In genomic region chr11:114536616-114537493, GRCm38 (mm10) we compare ENCODE assay signal across 13 mouse cellular contexts.
A peak's percentile ranks its signal among the peaks of the same experiment; 100 is the strongest.
DNase-seq lines count a peak whose midpoint lies in the region; ATAC-seq and TF ChIP-seq lines count a peak whose summit lies in the region.
"Had no signal": no experiment of that assay in that cellular context is flagged by ENCODE, and none has a peak within 500 bp of the region (broad histone marks: within the 10 kb centered on the region; RNA-seq: fewer than 3 reads in every experiment).

No protein-coding gene starts in this region.

- H3K9ac ChIP-seq in forebrain, embryonic 11.5 days (ENCODE audit: low read length), result no peak overlapping the region; the same call in 1 of the 2 replicates
- no peak overlapping the region for H3K9ac ChIP-seq in hindbrain, postnatal 0 days (replicated peaks; ENCODE audit: low read length)
- no peak overlapping the region for H3K9ac ChIP-seq in neural tube, embryonic 13.5 days
- H3K9ac ChIP-seq in intestine, postnatal 0 days (ENCODE audit: low read depth, low read length), result no peak overlapping the region
- H3K9ac ChIP-seq: limb, embryonic 15.5 days had no signal

- intact Hi-C loops in left cerebral cortex, postnatal 10 days (cut with DNase I), result no loop called here
- intact Hi-C loops in left cerebral cortex, adult 2 months (cut with DNase I), result no loop called here

- peaks cover 9% of the 10 kb centered on the region; the same call in 1 of the 2 replicates for H3K4me1 ChIP-seq in forebrain, embryonic 11.5 days (replicated peaks; ENCODE audit: control insufficient read depth, insufficient read depth, low read length)
- peaks cover 16% of the 10 kb centered on the region; the same call in 1 of the 2 replicates for H3K4me1 ChIP-seq in hindbrain, postnatal 0 days (ENCODE audit: insufficient read depth, low read length)
- H3K4me1 ChIP-seq in neural tube, embryonic 13.5 days (replicated peaks), result peaks cover 29% of the 10 kb centered on the region
- no peaks in the 10 kb centered on the region for H3K4me1 ChIP-seq in intestine, postnatal 0 days (replicated peaks; ENCODE audit: control insufficient read depth, insufficient read depth, low read length)

- H3K4me2 ChIP-seq in forebrain, embryonic 11.5 days (ENCODE audit: low read depth, low read length, severe bottlenecking), result 0 out of 2 replicates have a peak overlapping the region, but pooled peaks have one; percentile 5
- 0 out of 2 replicates have a peak overlapping the region, but pooled peaks have one; percentile 27 for H3K4me2 ChIP-seq in hindbrain, postnatal 0 days (ENCODE audit: low read depth, low read length)
- H3K4me2 ChIP-seq in neural tube, embryonic 13.5 days, result no peak overlapping the region
- H3K4me2 ChIP-seq in intestine, postnatal 0 days (replicated peaks; ENCODE audit: low read depth), result no peak overlapping the region
- H3K4me2 ChIP-seq: limb, embryonic 15.5 days had no signal

- WGBS in forebrain, embryonic 11.5 days, result 20% methylated on average over 13 of the region's 13 CpGs
- WGBS in hindbrain, postnatal 0 days, result 10% methylated on average over 13 of the region's 13 CpGs
- WGBS in neural tube, embryonic 13.5 days, result 14% methylated on average over 13 of the region's 13 CpGs
- 23% methylated on average over 13 of the region's 13 CpGs for WGBS in intestine, postnatal 0 days

- H3K27me3 ChIP-seq in forebrain, embryonic 11.5 days (ENCODE audit: control insufficient read depth, insufficient read depth, low read length), result no peaks in the 10 kb centered on the region
- no peaks in the 10 kb centered on the region for H3K27me3 ChIP-seq in hindbrain, postnatal 0 days (ENCODE audit: insufficient read depth, low read length)
- H3K27me3 ChIP-seq in neural tube, embryonic 13.5 days, result no peaks in the 10 kb centered on the region
- no peaks in the 10 kb centered on the region for H3K27me3 ChIP-seq in intestine, postnatal 0 days (replicated peaks; ENCODE audit: control insufficient read depth, insufficient read depth, low read length)
- H3K27me3 ChIP-seq: limb, embryonic 15.5 days had no signal

- no peak for TF ChIP-seq CTCF in left cerebral cortex, adult 2 months (IDR thresholded peaks at IDR 0.05)
- TF ChIP-seq CTCF in hindbrain, postnatal 0 days (IDR thresholded peaks at IDR 0.05; ENCODE audit: low read depth), result no peak
- no peak for TF ChIP-seq CTCF in intestine, postnatal 0 days (IDR thresholded peaks at IDR 0.05; ENCODE audit: low read depth)

- H3K27ac ChIP-seq in left cerebral cortex, adult 2 months, result no peak overlapping the region
- H3K27ac ChIP-seq in forebrain, embryonic 11.5 days (ENCODE audit: low read depth, low read length), result peak overlapping the region; percentile 27; the same call in 1 of the 2 replicates
- no peak overlapping the region for H3K27ac ChIP-seq in hindbrain, postnatal 0 days
- peak overlapping the region; percentile 34; the same call in 1 of the 2 replicates for H3K27ac ChIP-seq in neural tube, embryonic 13.5 days (replicated peaks)
- no peak overlapping the region for H3K27ac ChIP-seq in intestine, postnatal 0 days (ENCODE audit: low read depth, low read length)
- H3K27ac ChIP-seq: limb, embryonic 15.5 days had no signal

- no peaks in the 10 kb centered on the region; the same call in 1 of the 2 replicates for H3K9me3 ChIP-seq in forebrain, embryonic 11.5 days (ENCODE audit: control insufficient read depth, low read length)
- H3K9me3 ChIP-seq in hindbrain, postnatal 0 days (ENCODE audit: low read length), result no peaks in the 10 kb centered on the region
- H3K9me3 ChIP-seq in neural tube, embryonic 13.5 days, result no peaks in the 10 kb centered on the region
- H3K9me3 ChIP-seq in intestine, postnatal 0 days (ENCODE audit: control insufficient read depth), result no peaks in the 10 kb centered on the region
- H3K9me3 ChIP-seq: limb, embryonic 15.5 days had no signal

- no peak overlapping the region for H3K4me3 ChIP-seq in left cerebral cortex, adult 2 months
- H3K4me3 ChIP-seq in forebrain, embryonic 11.5 days (ENCODE audit: low read depth, low read length), result no peak overlapping the region
- H3K4me3 ChIP-seq in hindbrain, postnatal 0 days (ENCODE audit: low read length), result no peak overlapping the region
- no peak overlapping the region for H3K4me3 ChIP-seq in neural tube, embryonic 13.5 days
- no peak overlapping the region for H3K4me3 ChIP-seq in intestine, postnatal 0 days (ENCODE audit: low read depth, low read length)
- H3K4me3 ChIP-seq: limb, embryonic 15.5 days had no signal

- DNase-seq in left cerebral cortex, postnatal 10 days (ENCODE audit: extremely low spot score in 1 of 2, low spot score in 2 of 2), result peak; percentile 47 to 54
- DNase-seq in left cerebral cortex, adult 2 months (ENCODE audit: extremely low spot score in 1 of 2, low spot score in 2 of 2), result no peak
- no peak for DNase-seq in forebrain, embryonic 11.5 days (ENCODE audit: low spot score)
- peak; percentile 71 for DNase-seq in hindbrain, postnatal 0 days (ENCODE audit: low spot score)
- no peak for DNase-seq in lung, postnatal 4 days
- no peak for DNase-seq in kidney, postnatal 36 days
- DNase-seq: heart, postnatal 36 days; kidney, postnatal 10 days; lung, postnatal 10 days had no signal

- ATAC-seq in forebrain, embryonic 11.5 days (replicated peaks; ENCODE audit: low FRiP score), result peak; percentile 65
- peak; percentile 73 for ATAC-seq in hindbrain, postnatal 0 days
- ATAC-seq in neural tube, embryonic 13.5 days (ENCODE audit: low read depth), result peak; percentile 64
- ATAC-seq in intestine, postnatal 0 days, result no peak
- ATAC-seq: Patski had no signal

- H3K36me3 ChIP-seq in forebrain, embryonic 11.5 days (ENCODE audit: control insufficient read depth, insufficient read depth, low read length), result no peaks in the 10 kb centered on the region
- H3K36me3 ChIP-seq in hindbrain, postnatal 0 days (ENCODE audit: insufficient read depth, low read length), result no peaks in the 10 kb centered on the region
- H3K36me3 ChIP-seq in neural tube, embryonic 13.5 days, result no peaks in the 10 kb centered on the region
- H3K36me3 ChIP-seq in intestine, postnatal 0 days (ENCODE audit: control insufficient read depth, insufficient read depth), result no peaks in the 10 kb centered on the region
- H3K36me3 ChIP-seq: limb, embryonic 15.5 days had no signal

Comparison
In these comparisons a context has a peak if more than half of its experiments do, and no peak if none do; other contexts are left out.
1. DNase-seq: peak in left cerebral cortex, postnatal 10 days (2 of 2) and hindbrain, postnatal 0 days (single experiment); none in left cerebral cortex, adult 2 months (0 of 2), forebrain, embryonic 11.5 days (single experiment), lung, postnatal 4 days (0 of 2) and kidney, postnatal 36 days (0 of 2).
2. H3K27ac ChIP-seq: peak in forebrain, embryonic 11.5 days (single experiment) and neural tube, embryonic 13.5 days (single experiment); none in left cerebral cortex, adult 2 months (single experiment), hindbrain, postnatal 0 days (single experiment) and intestine, postnatal 0 days (single experiment).
3. H3K4me2 ChIP-seq: peak in forebrain, embryonic 11.5 days (single experiment) and hindbrain, postnatal 0 days (single experiment); none in neural tube, embryonic 13.5 days (single experiment) and intestine, postnatal 0 days (single experiment).